Mouse (Mus musculus): ENCODE measurements around the gene Tnfsf11.

Tnfsf11 gene

DNA sequence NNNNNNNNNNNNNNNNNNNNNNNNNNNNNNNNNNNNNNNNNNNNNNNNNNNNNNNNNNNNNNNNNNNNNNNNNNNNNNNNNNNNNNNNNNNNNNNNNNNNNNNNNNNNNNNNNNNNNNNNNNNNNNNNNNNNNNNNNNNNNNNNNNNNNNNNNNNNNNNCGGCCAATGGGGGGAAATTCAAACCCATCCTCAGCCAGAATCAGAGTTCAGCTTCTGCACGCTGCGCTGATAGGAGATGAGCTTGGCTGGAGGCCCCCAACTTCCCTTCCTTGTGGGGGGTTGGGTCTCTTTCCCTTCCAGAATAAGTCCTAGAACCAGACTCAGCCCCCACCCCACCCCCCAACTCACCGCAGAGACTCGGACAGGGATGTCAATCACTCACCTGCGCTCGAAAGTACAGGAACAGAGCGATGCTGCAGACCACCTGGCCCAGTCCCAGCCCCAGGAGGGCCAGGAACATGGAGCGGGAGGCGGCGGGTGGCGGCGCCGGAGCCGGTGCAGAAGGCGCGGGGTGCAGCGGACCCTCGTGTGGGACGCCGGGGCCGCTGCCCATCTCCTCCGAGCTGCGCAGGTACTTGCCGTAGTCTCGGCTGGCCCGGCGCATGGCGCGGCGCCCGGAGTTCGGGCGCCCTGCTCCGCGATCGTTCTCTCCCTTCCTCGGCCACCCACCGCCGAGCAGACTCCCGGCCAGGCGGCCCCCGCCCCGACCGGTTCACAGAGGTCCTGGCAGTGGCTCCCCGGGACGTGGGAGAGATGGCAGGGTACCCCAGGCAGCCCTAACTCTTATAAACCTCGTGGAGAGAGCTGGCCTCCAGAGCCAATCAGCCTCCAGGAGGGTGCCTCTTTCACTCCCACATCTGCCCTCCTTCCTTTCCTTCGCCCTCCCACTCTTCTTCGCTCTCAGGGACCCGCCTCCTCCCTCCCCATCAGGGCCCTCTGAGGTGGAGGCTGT is at the start of gene Tnfsf11:
Tnfsf11 (minus strand) TSS at position 758 of the 952 bp plus-strand sequence.
- DNase-seq (ENCODE audit: low spot score in 2 of 2) = no peak

DNA sequence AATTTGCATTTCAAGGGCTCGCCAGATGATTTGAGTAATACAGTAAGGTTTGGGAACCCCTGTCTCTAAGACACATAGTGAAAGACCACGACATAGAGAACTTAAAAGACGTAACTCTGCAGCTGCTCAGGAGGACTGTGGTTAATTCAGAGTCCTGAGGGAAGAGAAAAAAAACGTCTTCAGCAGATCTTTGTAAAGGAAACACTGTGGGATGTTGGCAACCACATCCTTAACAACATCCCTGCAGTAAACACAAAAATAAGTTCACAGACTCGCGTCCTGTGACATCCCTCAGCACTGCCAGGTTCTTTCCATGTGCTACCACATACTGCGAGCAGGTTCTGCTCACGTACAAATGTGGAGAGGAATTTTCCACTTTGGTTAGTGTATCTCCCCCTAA is 48.9 kb upstream of the Tnfsf11 start:
- DNase-seq (ENCODE audit: low spot score in 2 of 2) = no peak

- DNase-seq (ENCODE audit: low spot score in 2 of 2) = no peak
Measured at GRCm38 (mm10) chr14:78355381-78355780, 47.5 kb upstream of the Tnfsf11 start.

DNA sequence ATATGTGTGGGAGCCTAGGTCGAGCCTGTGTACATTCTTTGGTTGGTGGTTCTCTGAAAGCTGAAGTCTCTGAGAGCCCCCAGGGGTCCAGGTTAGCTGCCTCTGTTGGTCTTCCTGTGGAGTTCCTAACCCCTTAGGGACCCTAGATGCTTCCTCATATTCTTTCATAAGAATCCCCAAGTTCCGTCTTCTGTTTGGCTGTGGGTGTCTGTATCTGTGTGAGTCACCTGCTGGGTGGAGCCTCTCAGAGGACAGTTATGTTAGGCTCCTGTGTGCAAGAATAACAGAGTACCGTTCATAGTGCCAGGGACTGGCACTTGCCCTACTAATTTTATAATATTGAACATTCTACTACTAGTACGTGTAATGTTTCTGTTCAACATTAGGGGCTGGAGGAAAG is 45.0 kb upstream of the Tnfsf11 start:
- no peak for DNase-seq (ENCODE audit: low spot score in 2 of 2)

DNA sequence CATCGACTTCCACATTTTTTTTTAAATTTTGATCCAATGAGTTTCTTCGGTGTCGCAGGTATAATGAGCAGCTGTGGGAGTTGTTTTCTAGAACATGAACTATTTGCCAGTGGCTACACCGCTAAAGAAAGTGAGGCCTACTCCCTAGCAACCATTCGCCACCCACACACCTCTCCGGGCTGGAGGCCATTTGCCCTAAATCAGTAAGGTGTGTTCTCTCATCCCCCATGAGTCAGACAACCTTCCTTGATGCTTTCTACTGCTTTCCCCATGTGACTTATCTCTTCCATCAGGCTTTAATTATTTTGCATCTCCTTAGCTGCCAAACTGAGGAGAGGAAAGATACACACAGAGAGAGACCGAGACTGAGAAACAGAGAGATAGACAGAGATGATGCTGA is 43.7 kb upstream of the Tnfsf11 start:
- no peak for DNase-seq (ENCODE audit: low spot score in 2 of 2)

GRCm38 (mm10) chr14:78347715-78348114 is 39.9 kb upstream of the Tnfsf11 start:
- DNase-seq (ENCODE audit: low spot score in 2 of 2) = no peak

GRCm38 (mm10) chr14:78343007-78343406 is 35.2 kb upstream of the Tnfsf11 start:
- no peak for DNase-seq (ENCODE audit: low spot score in 2 of 2)

DNA sequence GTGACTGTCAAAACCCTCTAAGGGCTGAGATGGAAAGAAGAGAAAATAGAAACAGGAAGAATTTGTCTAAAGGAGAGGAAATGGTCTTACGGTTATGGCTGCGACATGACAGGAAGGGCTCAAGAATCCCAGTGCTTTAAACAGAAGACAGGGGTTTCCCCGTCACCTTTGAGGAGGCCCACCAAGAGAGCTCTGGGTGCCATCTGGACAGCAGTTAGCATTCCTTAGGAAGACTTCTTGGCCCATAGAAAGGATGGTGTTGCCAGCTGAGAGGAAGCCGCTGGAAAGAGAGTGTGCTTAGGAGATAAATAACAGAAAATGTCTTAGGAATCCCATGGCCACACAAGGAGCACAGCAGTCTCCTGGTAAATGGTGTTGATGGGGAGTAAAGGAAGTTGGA is 34.3 kb upstream of the Tnfsf11 start:
- DNase-seq (ENCODE audit: low spot score in 2 of 2) = no peak

DNA sequence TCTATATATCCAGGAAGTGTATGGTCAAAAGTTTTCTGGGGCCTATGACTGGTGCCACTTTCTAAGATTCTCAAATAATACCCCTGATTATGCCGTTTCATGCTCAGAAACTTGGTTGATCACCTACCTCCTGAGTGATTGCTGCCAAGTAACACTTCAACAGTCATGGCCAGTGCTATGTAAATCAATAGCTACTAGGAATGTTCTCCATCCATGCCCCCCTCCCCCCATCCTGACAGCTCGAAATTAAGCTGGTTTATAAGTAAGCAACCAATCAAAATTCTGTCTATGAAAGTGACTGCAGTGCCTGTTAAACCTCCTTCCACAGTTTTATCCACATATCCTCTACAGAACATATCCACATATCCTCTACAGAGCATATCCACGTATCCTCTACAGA is 25.5 kb upstream of the Tnfsf11 start:
- no peak for DNase-seq (ENCODE audit: low spot score in 2 of 2)

GRCm38 (mm10) chr14:78331368-78331767 is 23.5 kb upstream of the Tnfsf11 start:
- no peak for DNase-seq (ENCODE audit: low spot score in 2 of 2)

DNA sequence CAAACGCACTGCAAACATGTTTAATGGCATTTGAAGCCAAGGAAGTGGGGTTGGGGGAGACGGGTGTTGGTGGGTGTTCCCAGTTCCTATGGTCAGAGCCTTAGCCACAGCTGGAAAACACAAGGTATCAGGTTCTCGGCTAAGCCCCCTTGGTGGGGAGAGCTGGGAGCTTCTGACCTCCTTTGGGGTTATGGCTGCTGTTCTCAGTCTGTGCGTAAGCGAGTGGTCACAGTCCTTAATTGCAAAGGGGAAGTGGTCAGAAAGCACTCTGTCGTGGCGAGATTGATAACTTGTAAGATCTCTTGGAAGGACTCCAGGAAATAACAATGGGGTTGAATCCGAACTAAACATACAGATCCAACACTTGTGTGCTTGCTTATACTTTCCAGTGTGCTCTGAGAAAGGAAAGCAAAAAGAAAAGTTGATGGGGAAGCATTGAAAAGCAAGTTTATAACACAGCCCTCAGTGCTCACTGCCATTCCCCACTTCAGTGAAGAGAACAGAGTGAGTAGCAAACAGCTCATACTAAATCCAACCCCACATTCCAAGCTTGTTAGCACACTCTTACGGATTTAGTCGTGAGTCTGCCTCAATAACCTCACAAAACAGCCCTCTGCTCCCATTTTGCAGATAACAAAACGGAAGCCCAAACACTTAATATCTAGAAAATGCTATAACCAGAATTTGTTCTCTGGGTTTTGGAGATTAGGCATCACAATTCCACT is 22.9 kb upstream of the Tnfsf11 start:
- no peak for DNase-seq (ENCODE audit: low spot score in 2 of 2)

- no peak for DNase-seq (ENCODE audit: low spot score in 2 of 2)
Measured at GRCm38 (mm10) chr14:78329765-78330451, 22.1 kb upstream of the Tnfsf11 start.

DNA sequence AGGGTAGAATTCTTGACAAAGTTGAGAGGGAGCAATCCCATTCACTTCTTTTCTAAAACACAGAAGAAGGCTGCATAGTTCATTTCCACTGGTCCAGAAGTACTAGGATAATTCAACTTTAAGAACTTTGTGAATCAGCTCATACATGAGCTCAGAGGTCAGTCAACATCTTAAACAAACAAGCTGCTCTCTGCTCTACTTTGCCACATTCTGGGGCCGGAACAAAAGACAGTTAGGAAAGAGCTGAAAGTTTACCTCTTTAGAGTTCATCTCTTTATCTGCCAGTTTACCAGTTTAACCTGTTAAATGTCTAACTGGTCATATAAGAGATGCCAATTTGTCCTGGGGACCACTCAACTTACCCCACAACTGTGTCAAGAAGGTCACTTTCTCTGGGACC is 15.5 kb upstream of the Tnfsf11 start:
- no peak for DNase-seq (ENCODE audit: low spot score in 2 of 2)

GRCm38 (mm10) chr14:78322916-78323315 is 15.1 kb upstream of the Tnfsf11 start:
- no peak for DNase-seq (ENCODE audit: low spot score in 2 of 2)

- DNase-seq (ENCODE audit: low spot score in 2 of 2) = no peak
Measured at GRCm38 (mm10) chr14:78320248-78320647, 12.4 kb upstream of the Tnfsf11 start.

GRCm38 (mm10) chr14:78319580-78319979 is 11.7 kb upstream of the Tnfsf11 start:
- DNase-seq (ENCODE audit: low spot score in 2 of 2) = no peak

GRCm38 (mm10) chr14:78319000-78319399 is 11.2 kb upstream of the Tnfsf11 start:
- DNase-seq (ENCODE audit: low spot score in 2 of 2) = no peak

DNA sequence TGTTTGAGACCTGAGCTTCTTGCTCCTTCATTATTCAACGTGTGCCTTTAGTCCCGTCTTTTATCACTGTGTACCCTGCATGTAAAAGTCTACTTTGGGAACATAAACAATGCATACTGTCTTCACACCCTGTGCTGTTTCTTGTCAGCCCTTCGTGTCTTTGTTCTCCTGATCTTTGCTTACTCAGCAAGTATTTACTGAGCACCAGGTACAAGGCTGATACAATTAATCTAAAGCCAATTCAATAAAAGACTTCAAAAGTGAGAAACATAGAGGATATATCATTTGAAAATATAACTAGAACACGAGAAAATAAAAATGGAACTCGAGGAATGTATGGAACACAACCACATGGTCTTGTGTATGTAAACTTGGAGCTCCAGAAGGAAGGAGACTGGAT is 9.8 kb upstream of the Tnfsf11 start:
- no peak for DNase-seq (ENCODE audit: low spot score in 2 of 2)

- DNase-seq (ENCODE audit: low spot score in 2 of 2) = no peak
Measured at GRCm38 (mm10) chr14:78300914-78301313, 6.9 kb downstream of the Tnfsf11 start.

DNA sequence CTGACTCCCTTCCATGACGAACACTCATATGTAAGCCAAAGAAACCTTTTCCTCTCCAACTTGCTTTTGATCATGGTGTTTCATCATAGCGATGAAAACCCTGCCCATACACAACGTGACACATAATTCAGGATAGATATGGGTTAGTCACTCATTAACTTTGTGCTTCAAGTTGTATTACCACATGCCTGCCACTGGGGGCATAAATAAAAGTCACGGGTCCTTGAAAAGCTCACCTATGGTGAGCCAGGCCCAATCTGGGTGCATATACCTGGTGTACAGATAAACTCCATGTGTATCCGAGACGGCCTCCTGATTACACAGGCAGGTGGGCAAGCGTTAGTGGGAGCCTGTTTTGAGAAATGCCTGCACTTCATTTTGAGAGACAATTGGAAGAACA is 15.2 kb downstream of the Tnfsf11 start:
- DNase-seq (ENCODE audit: low spot score in 2 of 2) = no peak

- DNase-seq (ENCODE audit: low spot score in 2 of 2) = no peak
Measured at GRCm38 (mm10) chr14:78289912-78290523, 17.8 kb downstream of the Tnfsf11 start.

DNA sequence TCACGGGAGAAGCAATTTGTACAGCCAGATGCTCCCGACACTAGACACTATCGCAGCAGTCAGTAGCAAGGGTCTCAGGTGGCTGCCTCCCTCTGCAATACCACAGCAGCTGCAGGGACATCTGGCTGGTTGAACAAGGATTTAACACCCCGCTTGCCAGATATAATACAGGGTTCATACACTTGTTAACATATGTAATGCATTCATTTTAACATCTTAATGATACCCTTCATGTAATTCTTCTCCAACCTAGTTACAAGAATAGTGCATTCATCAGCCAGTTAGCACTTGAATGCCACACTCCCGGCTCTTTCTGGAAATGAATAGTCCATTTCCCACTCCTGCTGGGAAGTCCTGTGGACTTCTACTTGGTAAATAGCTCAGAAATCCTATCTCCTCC is 18.9 kb downstream of the Tnfsf11 start:
- no peak for DNase-seq (ENCODE audit: low spot score in 2 of 2)

All from frontal cortex, postnatal 25 days (tissue).